Comparison of ENCODE assay signal across 16 mouse cellular contexts in genomic region chr2:118899306-118899705, GRCm38 (mm10). TPM values are rescaled to one million over a fixed set of nuclear protein-coding genes. Genes with fewer than 3 reads are reported as not detected.
DNase-seq lines count a peak whose midpoint lies in the region; ATAC-seq and TF ChIP-seq lines count a peak whose summit lies in the region.
"Had no signal": no experiment of that assay in that cellular context is flagged by ENCODE, and none has a peak within 500 bp of the region (broad histone marks: within the 10 kb centered on the region; RNA-seq: fewer than 3 reads in every experiment).

No protein-coding gene starts in this region.

- no peak overlapping the region for H3K27ac ChIP-seq in hindbrain, embryonic 11.5 days (ENCODE audit: low read depth, low read length)
- H3K27ac ChIP-seq in hindbrain, embryonic 14.5 days, result no peak overlapping the region
- no peak overlapping the region for H3K27ac ChIP-seq in embryonic facial prominence, embryonic 10.5 days (replicated peaks)
- no peak overlapping the region for H3K27ac ChIP-seq in neural tube, embryonic 11.5 days (ENCODE audit: low read depth, low read length)
- H3K27ac ChIP-seq: forebrain, embryonic 12.5 days; hindbrain, embryonic 13.5 days; kidney, embryonic 15.5 days; limb, embryonic 13.5 days; liver, embryonic 12.5 days had no signal

- ATAC-seq in hindbrain, embryonic 11.5 days (ENCODE audit: low FRiP score), result no peak
- no peak for ATAC-seq in hindbrain, embryonic 14.5 days (ENCODE audit: low FRiP score)
- no peak for ATAC-seq in neural tube, embryonic 11.5 days (ENCODE audit: insufficient read depth, low FRiP score, low TSS enrichment)
- no peak for ATAC-seq in cerebellum, adult (ENCODE audit: insufficient number of reproducible peaks, low FRiP score, low TSS enrichment)
- ATAC-seq: CD4-positive, CD25-positive, alpha-beta regulatory T cell, adult 4 months; liver, embryonic 12.5 days; liver, postnatal 0 days had no signal

- no peaks in the 10 kb centered on the region for H3K9me3 ChIP-seq in hindbrain, embryonic 11.5 days (ENCODE audit: control insufficient read depth, low read length)
- no peaks in the 10 kb centered on the region for H3K9me3 ChIP-seq in hindbrain, embryonic 14.5 days (ENCODE audit: control insufficient read depth, low read length)
- no peaks in the 10 kb centered on the region for H3K9me3 ChIP-seq in E14TG2a.4 (ENCODE audit: low read length)
- H3K9me3 ChIP-seq in embryonic facial prominence, embryonic 10.5 days, result no peaks in the 10 kb centered on the region
- H3K9me3 ChIP-seq in neural tube, embryonic 11.5 days (ENCODE audit: control insufficient read depth, low read length), result no peaks in the 10 kb centered on the region
- H3K9me3 ChIP-seq: forebrain, embryonic 12.5 days; hindbrain, embryonic 13.5 days; kidney, embryonic 15.5 days; limb, embryonic 13.5 days; liver, embryonic 12.5 days had no signal

- no peaks in the 10 kb centered on the region for H3K36me3 ChIP-seq in hindbrain, embryonic 11.5 days (ENCODE audit: control insufficient read depth, insufficient read depth, low read length)
- H3K36me3 ChIP-seq in hindbrain, embryonic 14.5 days (replicated peaks; ENCODE audit: control insufficient read depth, insufficient read depth), result no peaks in the 10 kb centered on the region
- no peaks in the 10 kb centered on the region for H3K36me3 ChIP-seq in E14TG2a.4 (ENCODE audit: insufficient read depth, low read length)
- no peaks in the 10 kb centered on the region for H3K36me3 ChIP-seq in embryonic facial prominence, embryonic 10.5 days (replicated peaks)
- no peaks in the 10 kb centered on the region for H3K36me3 ChIP-seq in neural tube, embryonic 11.5 days (ENCODE audit: control insufficient read depth, insufficient read depth, low read length)
- H3K36me3 ChIP-seq: forebrain, embryonic 12.5 days; hindbrain, embryonic 13.5 days; kidney, embryonic 15.5 days; limb, embryonic 13.5 days; liver, embryonic 12.5 days had no signal

- peaks cover 60% of the 10 kb centered on the region for H3K27me3 ChIP-seq in hindbrain, embryonic 11.5 days (ENCODE audit: control insufficient read depth, insufficient read depth, low read length)
- H3K27me3 ChIP-seq in hindbrain, embryonic 14.5 days (ENCODE audit: control insufficient read depth, insufficient read depth, low read length), result peaks cover 65% of the 10 kb centered on the region
- H3K27me3 ChIP-seq in E14TG2a.4 (ENCODE audit: insufficient read depth, low read length), result peaks cover 89% of the 10 kb centered on the region
- H3K27me3 ChIP-seq in embryonic facial prominence, embryonic 10.5 days (replicated peaks; ENCODE audit: low read depth, poor library complexity, severe bottlenecking), result peaks cover 86% of the 10 kb centered on the region
- peaks cover 64% of the 10 kb centered on the region for H3K27me3 ChIP-seq in neural tube, embryonic 11.5 days (ENCODE audit: control insufficient read depth, insufficient read depth, low read length)

- no peak overlapping the region for H3K9ac ChIP-seq in hindbrain, embryonic 11.5 days (ENCODE audit: low read depth, low read length)
- H3K9ac ChIP-seq in hindbrain, embryonic 14.5 days, result no peak overlapping the region
- H3K9ac ChIP-seq in neural tube, embryonic 11.5 days (ENCODE audit: low read length), result no peak overlapping the region
- H3K9ac ChIP-seq: kidney, embryonic 15.5 days; liver, postnatal 0 days had no signal

- no peak for TF ChIP-seq CTCF in E14TG2a.4 (conservative IDR thresholded peaks at IDR 0.05; ENCODE audit: low read length)

- H3K4me1 ChIP-seq in hindbrain, embryonic 11.5 days (replicated peaks; ENCODE audit: control insufficient read depth, insufficient read depth, low read length), result peaks cover 26% of the 10 kb centered on the region
- peaks cover 44% of the 10 kb centered on the region for H3K4me1 ChIP-seq in hindbrain, embryonic 14.5 days (replicated peaks; ENCODE audit: control insufficient read depth, insufficient read depth, low read length)
- H3K4me1 ChIP-seq in E14TG2a.4 (replicated peaks; ENCODE audit: low read depth, low read length), result peaks cover 73% of the 10 kb centered on the region
- peaks cover 78% of the 10 kb centered on the region for H3K4me1 ChIP-seq in embryonic facial prominence, embryonic 10.5 days
- H3K4me1 ChIP-seq in neural tube, embryonic 11.5 days (ENCODE audit: control insufficient read depth, insufficient read depth, low read length), result peaks cover 28% of the 10 kb centered on the region

- DNase-seq in hindbrain, embryonic 11.5 days (ENCODE audit: low spot score), result peak; percentile 31
- no peak for DNase-seq in hindbrain, embryonic 14.5 days (ENCODE audit: low spot score)
- no peak for DNase-seq in embryonic facial prominence, embryonic 10.5 days (ENCODE audit: low spot score)
- no peak for DNase-seq in neural tube, embryonic 11.5 days (ENCODE audit: low spot score)
- DNase-seq in liver, result no peak
- DNase-seq: adrenal gland, adult 8-10 months; cerebellum, postnatal 36 days had no signal

- no peak overlapping the region for H3K4me2 ChIP-seq in hindbrain, embryonic 11.5 days (replicated peaks; ENCODE audit: low read depth, low read length)
- no peak overlapping the region for H3K4me2 ChIP-seq in hindbrain, embryonic 14.5 days (replicated peaks)
- no peak overlapping the region; the same call in 1 of the 2 replicates for H3K4me2 ChIP-seq in neural tube, embryonic 11.5 days (ENCODE audit: low read depth)

- 14% methylated on average over 7 of the region's 7 CpGs for WGBS in hindbrain, embryonic 11.5 days
- WGBS in hindbrain, embryonic 14.5 days, result 11% methylated on average over 7 of the region's 7 CpGs
- 12% methylated on average over 7 of the region's 7 CpGs for WGBS in embryonic facial prominence, embryonic 10.5 days
- 12% methylated on average over 7 of the region's 7 CpGs for WGBS in neural tube, embryonic 11.5 days

- no peak overlapping the region for H3K4me3 ChIP-seq in hindbrain, embryonic 11.5 days (ENCODE audit: low read depth, low read length)
- H3K4me3 ChIP-seq in hindbrain, embryonic 14.5 days (replicated peaks; ENCODE audit: low read length), result no peak overlapping the region
- H3K4me3 ChIP-seq in E14TG2a.4 (replicated peaks; ENCODE audit: low read length), result peak overlapping the region; percentile 23; the same call in 1 of the 2 replicates
- peak overlapping the region; percentile 94; the same call in 1 of the 2 replicates for H3K4me3 ChIP-seq in embryonic facial prominence, embryonic 10.5 days
- peak overlapping the region; percentile 91; the same call in 1 of the 2 replicates for H3K4me3 ChIP-seq in neural tube, embryonic 11.5 days (ENCODE audit: low read depth, low read length)

RNA-seq across cellular contexts. Expression of gene Bahd1, which starts 0.9 kb away (rescaled TPM):
- polyA plus RNA-seq in hindbrain, embryonic 11.5 days (2014; fragmentation: Nextera tagmentation; extraction: Ambion mirVana), result 2.1 TPM in 2 replicates
- polyA plus RNA-seq in hindbrain, embryonic 14.5 days (2014; fragmentation: Nextera tagmentation; extraction: Ambion mirVana), result 2.0 and 2.7 TPM in 2 replicates
- polyA plus RNA-seq in embryonic facial prominence, embryonic 10.5 days (2016; fragmentation: Nextera tagmentation; extraction: Ambion mirVana), result 3.2 and 3.3 TPM in 2 replicates
- 1.5 TPM in 2 replicates for polyA plus RNA-seq in neural tube, embryonic 11.5 days (2014; fragmentation: Nextera tagmentation; extraction: Ambion mirVana)

RNA-seq across cellular contexts. Expression of gene Chst14, which starts 27.0 kb away (rescaled TPM):
- 19.1 and 22.2 TPM in 2 replicates for polyA plus RNA-seq in hindbrain, embryonic 11.5 days (2014; fragmentation: Nextera tagmentation; extraction: Ambion mirVana)
- 7.7 and 8.7 TPM in 2 replicates for polyA plus RNA-seq in hindbrain, embryonic 14.5 days (2014; fragmentation: Nextera tagmentation; extraction: Ambion mirVana)
- polyA plus RNA-seq in embryonic facial prominence, embryonic 10.5 days (2016; fragmentation: Nextera tagmentation; extraction: Ambion mirVana), result 20.8 and 22.2 TPM in 2 replicates
- polyA plus RNA-seq in neural tube, embryonic 11.5 days (2014; fragmentation: Nextera tagmentation; extraction: Ambion mirVana), result 23.4 and 26.0 TPM in 2 replicates

RNA-seq across cellular contexts. Expression of gene Ivd, which starts 37.6 kb away (rescaled TPM):
- polyA plus RNA-seq in hindbrain, embryonic 11.5 days (2014; fragmentation: Nextera tagmentation; extraction: Ambion mirVana), result 42.1 and 45.0 TPM in 2 replicates
- 36.4 and 38.1 TPM in 2 replicates for polyA plus RNA-seq in hindbrain, embryonic 14.5 days (2014; fragmentation: Nextera tagmentation; extraction: Ambion mirVana)
- 74.0 and 81.3 TPM in 2 replicates for polyA plus RNA-seq in embryonic facial prominence, embryonic 10.5 days (2016; fragmentation: Nextera tagmentation; extraction: Ambion mirVana)
- 52.1 and 53.0 TPM in 2 replicates for polyA plus RNA-seq in neural tube, embryonic 11.5 days (2014; fragmentation: Nextera tagmentation; extraction: Ambion mirVana)

Comparison
In these comparisons a context has a peak if more than half of its experiments do, and no peak if none do; other contexts are left out.
1. H3K4me3 ChIP-seq: peak in E14TG2a.4 (single experiment), embryonic facial prominence, embryonic 10.5 days (single experiment) and neural tube, embryonic 11.5 days (single experiment); none in hindbrain, embryonic 11.5 days (single experiment) and hindbrain, embryonic 14.5 days (single experiment).